Mouse (Mus musculus) kidney, adult 8-10 months (tissue): Measurements from ENCODE around the gene Pltp.

Source experiments
- DNase-seq, 2 experiments: peaks; one replicate each; pipeline ENCODE4 v3.0.0; 2022

The Pltp gene

GRCm38 (mm10) chr2:164857101-164857821 is at the start of gene Pltp:
TSS of gene Pltp (minus strand) at chr2:164857711.
- no peak for DNase-seq

GRCm38 (mm10) chr2:164906071-164906470 is 48.6 kb upstream of the Pltp start:
- no peak for DNase-seq

- peak in 1 of 2 experiments; percentile 35 for DNase-seq
Measured at GRCm38 (mm10) chr2:164903496-164903895, 46.0 kb upstream of the Pltp start.

GRCm38 (mm10) chr2:164901380-164901779 is 43.9 kb upstream of the Pltp start:
- no peak for DNase-seq

DNA sequence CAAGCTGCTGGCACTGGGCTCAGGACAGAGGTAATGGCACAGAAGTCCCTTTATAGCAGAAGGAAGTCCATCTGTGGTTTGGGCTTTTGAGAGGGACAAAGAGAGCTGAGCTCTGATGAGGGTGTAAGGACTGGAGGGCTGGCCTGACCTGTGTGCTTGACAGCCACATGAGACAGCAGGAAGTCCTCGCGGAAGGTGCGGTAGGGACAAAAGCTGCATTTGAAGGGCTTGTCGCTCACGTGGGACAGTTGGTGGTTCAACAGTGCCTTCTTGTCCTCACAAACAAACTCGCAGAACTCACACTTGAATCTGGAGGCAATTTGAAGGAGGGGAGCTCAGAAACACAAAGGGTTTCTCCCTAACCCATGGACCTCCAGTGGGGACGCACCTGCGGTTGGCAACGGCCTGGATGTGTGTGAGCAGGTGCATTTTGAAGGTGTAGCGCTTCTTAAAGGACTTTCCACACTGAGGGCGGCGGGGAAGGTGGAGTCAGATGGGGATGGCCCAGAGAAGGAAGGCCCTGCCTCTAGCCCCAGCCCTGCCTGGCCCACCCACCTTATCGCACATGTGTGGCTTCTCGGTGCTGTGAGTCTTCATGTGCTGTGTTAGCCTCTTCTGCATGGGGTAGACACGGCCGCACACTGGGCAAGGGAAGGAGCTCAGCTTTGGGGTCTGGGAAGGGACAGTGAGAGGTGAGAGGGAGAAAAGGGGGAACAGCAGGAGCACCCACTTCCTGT is 42.4 kb upstream of the Pltp start:
- DNase-seq: no peak

DNA sequence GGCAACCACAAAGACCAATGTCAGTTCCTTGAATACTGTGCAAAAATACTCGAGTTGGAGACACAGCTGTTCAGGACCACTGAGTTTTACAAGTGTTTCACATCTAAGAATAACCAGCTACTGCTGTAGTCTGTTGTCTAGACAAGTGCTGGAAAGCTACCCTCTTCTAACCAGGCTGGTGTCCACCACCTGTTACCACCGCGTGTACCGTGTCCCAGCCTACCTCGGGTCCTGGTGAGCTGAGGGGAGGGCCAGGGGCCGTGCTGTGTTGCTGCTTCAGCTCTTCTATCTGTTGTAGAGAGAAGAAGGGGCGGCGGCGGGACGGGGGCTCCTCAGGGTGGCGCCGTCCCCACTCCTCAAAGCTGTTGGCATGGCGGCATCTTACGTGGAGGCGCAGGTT is 41.5 kb upstream of the Pltp start:
- no peak for DNase-seq

- no peak for DNase-seq
Measured at GRCm38 (mm10) chr2:164898008-164898407, 40.5 kb upstream of the Pltp start.

- no peak for DNase-seq
Measured at GRCm38 (mm10) chr2:164895885-164896284, 38.4 kb upstream of the Pltp start.

DNA sequence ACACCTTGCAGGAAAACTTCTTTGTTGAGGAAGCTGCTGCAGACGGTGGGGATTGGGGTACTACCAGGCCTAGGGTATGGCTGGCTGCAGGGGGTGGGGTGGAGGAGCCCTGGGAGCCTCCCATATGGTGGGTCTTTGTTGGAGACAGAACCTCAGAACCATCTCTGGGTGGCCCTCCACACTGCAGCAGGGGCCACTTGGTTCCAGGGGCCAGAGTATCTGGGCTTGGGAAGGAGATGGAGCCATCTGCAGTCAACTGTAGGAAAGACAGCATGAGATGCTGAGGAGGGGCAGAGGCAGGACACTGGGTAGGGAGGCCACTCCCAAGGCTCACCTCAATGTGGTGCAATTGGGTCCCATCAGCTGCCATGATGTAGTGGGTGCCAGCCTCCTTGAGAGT is 37.1 kb upstream of the Pltp start:
- no peak for DNase-seq

- no peak for DNase-seq
Measured at GRCm38 (mm10) chr2:164894048-164894447, 36.5 kb upstream of the Pltp start.

- DNase-seq: no peak
Measured at GRCm38 (mm10) chr2:164892696-164893216, 35.2 kb upstream of the Pltp start.

DNA sequence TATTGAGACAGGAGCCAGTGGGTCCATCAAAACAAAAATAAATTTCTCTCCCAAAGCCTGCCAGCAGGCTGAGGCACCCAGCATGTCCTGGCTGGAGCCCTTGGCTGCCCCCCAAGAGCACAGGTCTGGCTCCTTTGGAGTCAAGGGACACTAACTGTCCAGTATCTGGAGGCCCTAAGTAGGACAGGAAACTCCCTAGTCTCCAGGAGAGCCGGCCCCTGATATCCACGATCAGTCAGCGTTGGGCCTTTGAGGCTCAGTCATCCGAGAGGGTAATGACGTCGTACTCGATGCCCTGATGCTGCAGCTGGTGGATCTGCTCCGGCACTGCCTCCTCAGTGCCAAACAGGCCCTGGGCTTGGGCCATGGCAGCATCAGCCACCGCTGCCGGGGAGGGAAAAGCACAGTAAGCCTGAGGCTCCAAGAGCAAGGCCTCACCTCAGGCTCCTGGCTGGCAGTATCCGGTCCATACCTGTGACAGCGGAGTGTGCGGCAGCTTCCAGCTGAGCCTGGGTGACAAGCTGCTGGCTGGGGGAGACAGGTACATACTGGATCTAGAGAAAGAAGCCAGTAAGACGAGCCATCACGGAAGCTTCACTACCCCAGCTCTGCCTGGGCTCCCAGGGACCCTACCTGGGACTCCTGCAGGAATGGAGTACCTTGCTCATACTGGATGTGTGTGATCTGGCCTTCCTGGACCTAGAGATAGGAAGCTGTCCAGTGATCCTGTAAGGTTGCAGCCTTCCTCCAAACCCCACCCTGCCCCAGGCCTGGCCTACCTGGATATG is 34.6 kb upstream of the Pltp start:
- no peak for DNase-seq

DNA sequence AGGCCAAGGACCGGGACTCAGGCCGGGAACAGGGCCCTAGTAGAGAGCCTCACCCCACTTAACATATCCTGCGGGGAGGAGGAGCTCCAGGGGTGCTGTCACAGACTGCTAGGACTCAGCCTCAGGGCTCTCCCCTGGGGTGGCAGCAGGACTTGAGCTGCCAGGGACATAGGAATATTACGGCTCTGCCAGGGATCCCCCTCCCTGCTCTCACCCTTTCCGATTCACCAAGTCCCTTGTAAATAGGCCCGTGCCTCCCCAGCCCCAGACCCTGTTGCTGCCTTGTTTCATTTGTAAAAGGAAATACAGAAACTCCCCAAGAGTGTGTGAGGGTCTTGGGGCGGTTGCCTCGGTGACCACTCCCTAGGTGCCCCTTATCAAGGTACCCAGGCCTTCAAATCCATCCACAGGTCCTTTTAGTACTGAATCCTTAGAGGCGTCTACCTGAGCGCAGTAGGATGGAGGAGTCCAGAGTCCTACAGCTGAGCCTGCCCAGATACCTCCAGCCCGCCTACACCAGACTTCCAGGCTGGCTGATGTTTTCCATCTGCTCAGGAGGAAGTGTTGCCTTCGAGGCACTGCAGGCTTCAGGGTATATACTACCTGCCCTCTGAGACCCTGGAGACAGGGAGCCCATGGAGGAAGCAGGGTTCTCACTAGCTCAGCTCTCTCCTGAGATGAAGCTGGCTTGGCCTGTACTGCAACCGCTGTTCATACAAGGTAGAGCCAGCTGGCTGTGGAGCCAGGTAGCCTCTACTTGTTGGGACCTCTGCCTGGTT is 33.7 kb upstream of the Pltp start:
- no peak for DNase-seq

DNA sequence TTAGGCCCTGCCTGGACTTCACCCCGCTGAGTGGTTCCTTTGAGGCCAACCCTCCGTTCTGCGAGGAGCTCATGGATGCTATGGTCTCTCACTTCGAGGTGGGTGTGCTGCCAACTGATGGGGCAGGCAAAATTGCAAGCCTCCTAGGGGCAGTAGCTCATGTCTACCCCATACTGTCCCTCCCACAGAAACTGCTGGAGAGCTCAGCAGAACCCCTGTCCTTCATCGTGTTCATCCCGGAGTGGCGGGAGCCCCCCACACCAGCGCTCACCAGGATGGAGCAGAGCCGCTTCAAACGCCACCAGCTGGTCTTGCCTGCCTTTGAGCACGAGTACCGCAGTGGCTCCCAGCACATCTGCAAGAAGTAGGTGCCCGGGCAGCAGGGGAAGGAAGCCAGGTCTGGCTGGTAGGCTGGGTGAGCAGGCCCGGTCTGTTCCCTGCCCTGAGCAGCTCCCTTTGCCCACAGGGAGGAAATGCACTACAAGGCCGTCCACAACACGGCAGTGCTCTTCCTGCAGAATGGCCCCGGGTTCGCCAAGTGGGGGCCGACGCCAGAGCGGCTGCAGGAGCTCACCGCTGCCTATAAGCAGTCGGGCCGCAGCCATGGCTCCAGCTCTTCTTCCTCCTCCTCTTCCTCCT is 33.0 kb upstream of the Pltp start:
- DNase-seq: no peak

- DNase-seq: no peak
Measured at GRCm38 (mm10) chr2:164889960-164890359, 32.4 kb upstream of the Pltp start.

- DNase-seq: no peak
Measured at GRCm38 (mm10) chr2:164888996-164889395, 31.5 kb upstream of the Pltp start.

GRCm38 (mm10) chr2:164886617-164887016 is 29.1 kb upstream of the Pltp start:
- DNase-seq: no peak

- DNase-seq: peak in 1 of 2 experiments; percentile 56
Measured at GRCm38 (mm10) chr2:164885788-164886187, 28.3 kb upstream of the Pltp start.

DNA sequence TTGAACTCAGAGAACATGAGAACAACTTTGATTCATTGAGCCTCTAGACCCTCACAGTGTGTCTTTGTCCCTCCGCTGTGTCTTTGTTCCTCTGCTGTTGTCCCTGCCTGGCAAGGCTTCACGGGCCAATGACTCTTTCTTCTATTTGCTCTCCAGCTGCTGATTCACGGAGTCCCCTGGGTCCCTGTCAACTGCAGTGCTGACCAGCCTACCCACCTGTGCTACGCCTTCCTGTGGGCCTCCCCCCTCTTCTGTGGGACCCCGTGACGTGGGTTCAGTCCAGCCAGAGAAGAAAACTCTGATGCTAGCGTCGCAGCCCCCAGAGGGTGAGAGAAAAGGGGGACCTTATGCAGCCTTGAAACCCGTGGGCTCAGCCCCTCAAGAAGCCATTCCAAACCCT is 25.1 kb upstream of the Pltp start:
- no peak for DNase-seq

GRCm38 (mm10) chr2:164879568-164880277 is 22.2 kb upstream of the Pltp start:
- DNase-seq: peak; percentile 94

GRCm38 (mm10) chr2:164879228-164879567 is 21.7 kb upstream of the Pltp start, which contains the start of gene Pcif1:
TSS of gene Pcif1 (plus strand) at chr2:164879304.
- DNase-seq: peak; percentile 87 to 92
